Mouse (Mus musculus): ENCODE results near the gene Sash1. TPM values are rescaled to one million over a fixed set of nuclear protein-coding genes. Genes with fewer than 3 reads are reported as not detected.

Gene Sash1
- polyA plus RNA-seq, 1 experiment from 2014 or later: 76.8 TPM

DNA sequence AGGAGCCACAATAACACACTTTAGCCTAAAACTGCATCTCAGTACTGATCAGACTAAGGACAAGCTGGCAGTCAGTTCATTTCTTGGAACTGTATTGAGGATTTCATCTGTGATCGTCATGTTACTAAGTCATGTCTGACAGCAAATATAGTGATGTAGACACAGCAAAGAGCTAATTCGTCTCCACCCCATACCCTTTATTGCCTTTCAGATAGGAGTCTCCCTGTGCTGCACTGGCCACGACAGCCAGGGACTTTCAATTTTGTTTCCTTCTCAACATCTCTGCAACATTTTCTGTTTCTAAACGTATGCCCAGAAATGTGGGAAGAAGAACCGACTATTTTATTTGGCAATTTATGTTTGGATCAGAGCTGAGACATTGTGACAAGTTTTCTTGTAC lies 29.9 kb upstream of the Sash1 start:
- no peaks in the 10 kb centered on the region for H3K36me3 ChIP-seq (ENCODE audit: inconsistent target)
- WGBS (ENCODE audit: missing documents): 72% methylated on average over 5 of the region's 5 CpGs
- H3K79me2 ChIP-seq (ENCODE audit: inconsistent target): no peaks in the 10 kb centered on the region
- no peak overlapping the region for H3K4me3 ChIP-seq (ENCODE audit: inconsistent target)
- H3K27ac ChIP-seq: no peak overlapping the region

DNA sequence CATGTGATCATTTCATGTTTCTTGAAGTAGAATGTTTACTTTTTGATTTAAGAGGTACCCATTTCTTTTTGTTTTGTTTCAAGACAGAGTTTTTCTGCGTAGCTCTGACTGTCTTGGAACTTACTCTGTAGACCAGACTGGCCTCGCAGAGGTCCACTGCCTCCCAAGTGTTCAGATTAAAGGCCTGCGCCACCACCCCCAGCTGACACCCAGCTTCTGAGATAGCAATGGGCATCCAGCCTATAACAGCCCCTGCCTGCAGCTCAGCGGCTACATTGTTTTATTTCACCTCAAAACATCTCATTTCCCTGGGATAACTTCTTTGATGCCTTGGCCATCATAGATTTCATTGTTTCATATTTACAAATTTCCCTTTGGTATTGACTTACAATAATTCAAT lies 28.0 kb upstream of the Sash1 start:
- Histone ChIP-seq H3K79me2 (ENCODE audit: inconsistent target) (no peaks in the 10 kb centered on the region), H3K27ac (0 out of 2 replicates have a peak overlapping the region, but pooled peaks have one; percentile 8)
- 89% methylated on average over 4 of the region's 4 CpGs for WGBS (ENCODE audit: missing documents)

DNA sequence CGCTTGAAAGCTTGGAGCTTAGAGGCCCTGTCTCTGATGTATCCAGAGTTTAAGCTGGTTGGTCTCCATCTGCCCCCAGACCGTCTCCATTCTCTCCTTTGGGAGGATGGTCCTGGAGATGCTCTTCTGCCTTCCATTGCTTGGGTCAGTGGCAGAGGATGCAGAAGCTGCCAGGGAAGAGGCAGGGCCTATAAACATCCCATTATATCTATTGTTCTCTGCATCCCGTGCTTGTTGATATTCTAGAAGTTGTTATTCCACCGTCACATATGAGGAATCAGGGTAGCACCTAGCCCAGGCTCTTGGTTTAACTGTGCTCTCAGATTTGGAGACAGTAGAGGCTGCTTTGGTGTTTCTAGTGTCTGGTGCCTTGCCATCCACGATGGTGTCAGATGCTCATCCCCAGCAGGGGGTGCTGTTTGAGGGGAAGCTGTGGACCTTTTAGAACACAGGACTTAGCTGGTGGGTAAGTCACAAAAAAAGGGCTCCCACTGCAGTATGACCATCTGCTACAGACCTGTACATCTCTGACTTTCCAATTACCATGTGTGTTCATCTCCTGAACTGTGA lies 26.9 kb upstream of the Sash1 start:
- peak overlapping the region; percentile 86 for H3K27ac ChIP-seq
- WGBS (ENCODE audit: missing documents): 78% methylated on average over 5 of the region's 5 CpGs
- H3K4me3 ChIP-seq (ENCODE audit: inconsistent target): no peak overlapping the region

More for the DNA sequence above, 28.0 kb upstream of the Sash1 start:
- H3K36me3 ChIP-seq (ENCODE audit: inconsistent target): no peaks in the 10 kb centered on the region
- no peak overlapping the region for H3K4me3 ChIP-seq (ENCODE audit: inconsistent target)

DNA sequence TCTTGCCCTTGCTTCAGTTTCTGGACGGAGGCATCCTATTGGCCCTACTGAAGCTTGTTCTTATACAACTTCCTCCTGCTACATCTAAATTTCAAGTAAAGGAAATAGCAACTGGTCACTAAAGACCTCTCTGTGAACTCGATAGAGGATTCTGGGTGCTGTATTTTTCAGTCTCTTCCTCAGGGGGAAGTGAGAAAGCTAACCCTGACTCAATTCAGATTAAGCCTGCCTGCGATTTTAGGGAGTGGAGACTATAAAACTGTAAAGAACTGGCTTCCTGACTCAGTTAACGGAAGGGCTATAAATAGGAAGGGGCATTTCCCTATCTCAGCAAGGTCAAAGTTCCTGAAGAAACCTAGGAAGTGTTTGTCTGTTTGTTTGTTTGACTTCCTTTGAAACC lies 26.3 kb upstream of the Sash1 start:
- no peaks in the 10 kb centered on the region for H3K79me2 ChIP-seq (ENCODE audit: inconsistent target)
- H3K36me3 ChIP-seq (ENCODE audit: inconsistent target): no peaks in the 10 kb centered on the region
- no peak overlapping the region for H3K4me3 ChIP-seq (ENCODE audit: inconsistent target)
- H3K27ac ChIP-seq: peak overlapping the region; percentile 86
- WGBS (ENCODE audit: missing documents): 4% methylated on average over 4 of the region's 4 CpGs

More for the DNA sequence above, 26.9 kb upstream of the Sash1 start:
- no peaks in the 10 kb centered on the region for H3K79me2 ChIP-seq (ENCODE audit: inconsistent target)
- H3K36me3 ChIP-seq (ENCODE audit: inconsistent target): no peaks in the 10 kb centered on the region

DNA sequence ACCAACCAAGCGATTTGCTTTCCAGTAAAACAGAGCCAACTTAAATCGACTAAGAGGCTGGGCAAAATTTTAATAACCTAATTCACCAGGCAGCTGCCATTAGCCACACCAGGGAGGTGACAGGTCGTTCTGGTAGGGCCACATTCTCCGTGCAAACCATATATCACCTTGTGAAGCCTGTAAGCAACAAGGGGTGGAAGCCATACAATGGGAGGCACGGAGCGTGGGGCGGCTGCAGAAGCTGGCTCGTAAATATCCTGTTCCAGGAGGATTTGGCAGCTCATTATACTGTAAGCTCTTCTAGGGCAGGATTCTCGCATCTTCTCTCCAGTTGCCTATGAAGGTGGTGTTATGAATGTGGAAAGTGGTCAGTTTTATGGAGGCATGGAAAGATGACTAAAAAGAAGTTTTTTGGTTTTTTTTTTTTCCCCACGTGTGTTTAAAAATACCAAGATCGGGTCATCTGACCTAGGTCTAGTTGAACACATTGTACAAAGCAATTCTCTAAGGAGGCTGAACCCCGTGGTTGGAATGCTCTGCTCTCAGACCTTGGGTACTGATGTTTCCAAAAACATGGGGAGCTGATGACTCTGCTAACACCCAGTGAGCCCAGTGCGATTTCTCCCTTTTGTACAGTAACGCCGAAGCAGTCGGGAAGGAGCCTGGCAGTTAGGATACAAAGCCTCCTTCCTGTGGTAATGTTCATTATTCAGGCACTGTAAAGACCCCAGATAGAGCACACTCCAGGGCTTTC lies 24.5 kb upstream of the Sash1 start:
- 0 out of 2 replicates have a peak overlapping the region, but pooled peaks have one; percentile 86 for H3K27ac ChIP-seq
- WGBS (ENCODE audit: missing documents): 94% methylated on average over 16 of the region's 16 CpGs
- no peaks in the 10 kb centered on the region for H3K79me2 ChIP-seq (ENCODE audit: inconsistent target)
- no peaks in the 10 kb centered on the region for H3K36me3 ChIP-seq (ENCODE audit: inconsistent target)
- no peak overlapping the region for H3K4me3 ChIP-seq (ENCODE audit: inconsistent target)

DNA sequence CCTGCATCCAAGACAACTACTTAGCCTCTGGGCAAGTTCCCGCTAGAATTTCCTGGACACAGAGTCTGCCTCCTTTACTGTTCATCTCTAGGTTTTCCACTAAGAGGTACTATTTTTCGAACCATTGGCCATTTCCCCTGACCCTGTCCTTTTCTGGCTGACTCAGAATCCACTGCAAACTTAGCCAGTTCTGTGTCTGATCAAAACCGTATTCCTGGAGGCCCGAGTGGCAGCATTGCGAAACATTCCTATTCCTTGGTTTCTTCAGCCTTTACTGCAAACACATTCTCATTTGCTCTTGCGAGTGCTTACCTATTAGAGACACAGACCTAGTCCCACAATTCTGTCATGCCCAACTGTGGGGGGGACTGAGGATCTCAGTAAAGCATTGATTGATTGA lies 17.2 kb upstream of the Sash1 start:
- H3K79me2 ChIP-seq (ENCODE audit: inconsistent target): no peaks in the 10 kb centered on the region
- no peak overlapping the region for H3K4me3 ChIP-seq (ENCODE audit: inconsistent target)
- WGBS (ENCODE audit: missing documents): 79% methylated on average over 6 of the region's 6 CpGs
- H3K27ac ChIP-seq: no peak overlapping the region
- H3K36me3 ChIP-seq (ENCODE audit: inconsistent target): no peaks in the 10 kb centered on the region

DNA sequence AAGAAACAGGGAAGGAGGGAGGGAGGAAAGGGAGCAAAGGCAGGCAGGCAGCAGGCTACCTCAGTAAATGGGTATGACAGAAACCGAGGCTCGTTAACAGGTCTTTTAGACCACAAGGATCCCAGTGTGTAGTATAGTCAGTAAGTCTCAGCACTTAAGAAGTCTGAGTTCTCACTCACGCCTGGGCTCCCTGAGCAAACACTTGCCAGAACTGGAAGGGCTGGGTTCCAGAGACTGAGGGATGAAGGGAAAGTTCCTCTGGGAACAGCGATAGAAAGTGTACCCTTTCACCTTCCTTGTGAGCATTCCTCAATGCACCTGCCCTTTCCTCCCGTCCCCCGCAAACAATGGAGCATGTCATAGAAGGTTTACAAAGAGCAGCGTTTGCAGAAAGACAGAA lies 16.5 kb upstream of the Sash1 start:
- Histone ChIP-seq H3K79me2 (ENCODE audit: inconsistent target) (no peaks in the 10 kb centered on the region), H3K27ac (no peak overlapping the region), H3K4me3 (ENCODE audit: inconsistent target) (no peak overlapping the region), H3K36me3 (ENCODE audit: inconsistent target) (no peaks in the 10 kb centered on the region)
- 99% methylated on average over 7 of the region's 7 CpGs for WGBS (ENCODE audit: missing documents)

DNA sequence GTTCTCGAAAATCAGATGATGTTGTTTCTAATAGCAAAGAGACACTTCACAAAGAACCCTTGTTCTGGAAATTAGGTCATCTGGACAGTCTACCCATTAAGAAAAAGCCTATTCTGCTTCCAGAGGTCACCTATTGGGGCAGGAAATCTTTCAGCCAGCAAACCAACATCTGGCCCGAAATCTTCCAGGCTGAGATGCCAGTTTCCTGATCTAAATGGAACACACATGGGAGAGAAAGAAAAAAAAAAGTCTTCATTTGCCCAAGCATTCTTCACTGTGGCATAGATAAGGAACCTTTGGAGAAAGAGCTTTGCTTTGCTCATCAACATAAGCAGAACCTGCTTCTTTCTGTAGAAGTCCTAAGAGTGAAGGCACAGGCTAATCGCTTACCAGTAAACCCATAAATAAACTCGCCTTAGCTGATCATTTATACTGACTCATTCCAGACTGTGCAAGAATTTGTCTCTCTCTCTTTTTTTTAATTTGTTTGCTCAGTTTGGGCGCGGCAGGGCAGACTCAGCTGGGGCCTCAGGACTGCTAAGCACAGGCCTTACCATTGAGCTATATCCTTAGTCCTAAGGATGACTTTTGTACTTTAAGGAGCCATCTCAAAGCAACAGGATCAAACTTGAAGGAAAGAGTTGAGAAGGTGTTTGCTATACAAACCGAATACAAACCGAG lies 13.1 kb upstream of the Sash1 start:
- WGBS (ENCODE audit: missing documents): 94% methylated on average over 8 of the region's 8 CpGs
- no peak overlapping the region for H3K4me3 ChIP-seq (ENCODE audit: inconsistent target)
- H3K36me3 ChIP-seq (ENCODE audit: inconsistent target): no peaks in the 10 kb centered on the region
- H3K79me2 ChIP-seq (ENCODE audit: inconsistent target): no peaks in the 10 kb centered on the region
- no peak overlapping the region for H3K27ac ChIP-seq

DNA sequence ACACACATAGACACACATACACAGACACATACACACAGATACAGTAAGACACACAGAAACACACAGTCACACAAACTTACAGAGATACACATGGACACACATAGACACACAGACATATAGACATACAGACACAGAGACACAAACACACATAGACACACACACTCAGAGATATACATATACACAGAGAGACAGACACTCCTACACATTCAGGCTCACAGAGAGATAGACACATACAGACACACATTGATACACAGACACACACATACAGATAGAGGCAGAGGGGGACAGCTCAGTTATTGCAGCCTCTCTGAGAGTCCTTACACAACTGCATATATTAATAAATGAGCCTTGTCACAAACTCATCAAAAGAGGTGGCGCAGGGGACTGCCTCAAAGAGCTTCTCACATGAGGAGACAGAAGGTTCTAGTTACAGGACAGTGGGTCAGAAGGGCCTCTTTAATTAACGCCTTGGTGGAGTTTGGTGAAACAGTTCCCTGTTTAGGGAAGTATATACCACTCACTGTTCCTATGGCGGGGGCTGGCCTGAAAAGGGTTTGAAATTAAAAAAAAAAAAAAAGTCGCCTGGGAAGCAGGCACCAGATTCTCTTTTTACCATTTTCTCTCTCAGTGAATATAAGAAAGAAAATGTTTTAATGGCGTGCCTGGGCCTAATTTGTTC lies 12.4 kb upstream of the Sash1 start:
- Histone ChIP-seq H3K4me3 (ENCODE audit: inconsistent target) (no peak overlapping the region), H3K36me3 (ENCODE audit: inconsistent target) (no peaks in the 10 kb centered on the region)
- 86% methylated on average over 4 of the region's 5 CpGs for WGBS (ENCODE audit: missing documents)

DNA sequence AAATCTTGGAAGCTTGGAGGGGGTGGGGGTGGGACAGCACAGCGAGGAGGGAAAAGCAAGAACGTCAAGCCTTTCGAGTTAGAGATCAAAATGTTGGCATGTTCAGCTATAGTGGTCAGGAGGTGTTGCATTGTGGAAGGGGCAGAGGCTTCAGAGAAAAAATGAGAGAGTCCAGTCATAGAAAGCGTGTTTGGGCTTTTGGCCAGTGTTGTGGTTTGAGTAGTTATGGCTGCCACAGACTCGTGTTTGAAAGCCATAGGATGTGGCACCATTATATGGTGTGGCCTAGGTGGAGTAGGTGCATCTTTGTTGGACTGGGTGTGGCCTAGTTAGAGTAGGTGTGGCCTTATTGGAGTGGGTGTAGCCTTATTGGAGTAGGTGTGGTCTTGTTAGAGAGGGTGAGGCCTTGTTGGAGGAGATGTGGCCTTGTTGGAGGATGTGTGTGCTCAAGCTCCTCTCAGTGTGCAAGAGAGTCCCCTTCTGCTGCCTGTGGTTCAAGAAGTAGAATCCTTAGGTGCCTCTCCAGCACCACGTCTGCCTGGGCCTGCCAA lies 9.2 kb upstream of the Sash1 start:
- no peak overlapping the region for H3K4me3 ChIP-seq (ENCODE audit: inconsistent target)
- H3K27ac ChIP-seq: no peak overlapping the region
- WGBS (ENCODE audit: missing documents): 93% methylated on average over 6 of the region's 6 CpGs
- H3K36me3 ChIP-seq (ENCODE audit: inconsistent target): no peaks in the 10 kb centered on the region
- no peaks in the 10 kb centered on the region for H3K79me2 ChIP-seq (ENCODE audit: inconsistent target)

More for the DNA sequence above, 12.4 kb upstream of the Sash1 start:
- Histone ChIP-seq H3K79me2 (ENCODE audit: inconsistent target) (no peaks in the 10 kb centered on the region), H3K27ac (no peak overlapping the region)

DNA sequence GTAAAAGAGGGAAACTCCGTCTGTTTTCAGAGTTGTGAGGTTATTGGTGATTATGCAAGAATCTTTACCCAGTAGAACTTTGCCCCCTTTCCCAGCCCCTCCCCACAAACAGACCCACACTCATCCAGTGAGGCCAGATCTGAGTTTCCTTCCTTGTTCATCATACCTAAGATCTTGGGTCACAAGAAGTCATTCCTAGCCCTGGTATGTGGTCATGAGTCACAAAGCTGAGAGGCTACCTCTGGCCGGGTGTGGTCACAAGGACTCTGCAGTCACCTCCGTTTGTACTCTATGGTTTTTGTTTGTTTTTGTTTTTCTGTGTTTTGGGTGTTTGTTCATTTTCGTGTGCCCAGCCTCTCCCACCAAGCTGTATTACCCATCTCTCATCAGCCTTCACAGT lies 4.6 kb upstream of the Sash1 start:
- no peaks in the 10 kb centered on the region for H3K36me3 ChIP-seq (ENCODE audit: inconsistent target)
- H3K4me3 ChIP-seq (ENCODE audit: inconsistent target): no peak overlapping the region
- no peak overlapping the region for H3K27ac ChIP-seq
- H3K79me2 ChIP-seq (ENCODE audit: inconsistent target): peaks cover 13% of the 10 kb centered on the region
- WGBS (ENCODE audit: missing documents): 92% methylated on average over 4 of the region's 4 CpGs

DNA sequence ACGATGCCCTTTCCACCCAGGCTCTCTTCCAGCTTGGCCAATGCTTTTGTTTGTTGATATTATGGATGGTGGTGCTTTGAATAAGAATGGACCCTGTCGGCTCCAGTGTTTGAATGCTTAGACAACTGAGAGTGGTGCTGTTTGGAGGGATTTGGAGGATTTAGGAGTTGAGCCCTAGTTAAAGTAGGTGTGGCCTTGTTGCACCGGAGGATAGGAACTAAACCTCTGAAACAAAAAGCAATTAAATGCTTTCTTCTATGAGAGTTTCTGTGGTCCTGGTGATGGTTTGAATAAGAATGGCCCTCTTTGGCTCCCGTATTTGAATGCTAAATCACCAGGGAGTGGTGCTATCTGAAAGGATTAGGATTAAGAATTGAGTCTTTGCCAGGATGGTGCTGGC lies 3.5 kb upstream of the Sash1 start:
- peaks cover 25% of the 10 kb centered on the region for H3K79me2 ChIP-seq (ENCODE audit: inconsistent target)
- no peak overlapping the region for H3K4me3 ChIP-seq (ENCODE audit: inconsistent target)
- WGBS (ENCODE audit: missing documents): 90% methylated on average over 4 of the region's 4 CpGs
- H3K36me3 ChIP-seq (ENCODE audit: inconsistent target): no peaks in the 10 kb centered on the region
- no peak overlapping the region for H3K27ac ChIP-seq

DNA sequence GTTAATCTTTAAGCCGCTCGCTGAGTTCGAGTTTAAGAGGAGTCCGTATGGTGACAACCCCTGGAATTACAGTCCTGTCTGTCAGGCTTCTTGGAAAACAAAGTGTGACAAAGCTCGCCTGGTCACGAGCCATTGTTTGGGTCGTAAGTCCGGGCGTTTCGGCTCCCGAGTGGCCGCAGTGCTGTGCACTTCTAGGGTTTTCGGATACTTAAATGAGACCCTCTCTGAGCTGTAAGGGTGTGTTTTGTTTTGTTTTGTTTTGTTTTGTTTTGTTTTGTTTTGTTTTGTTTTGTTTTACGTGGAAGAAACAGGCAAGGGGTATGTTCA lies 621 bp upstream of the Sash1 start:
- Histone ChIP-seq H3K79me2 (ENCODE audit: inconsistent target) (peaks cover 50% of the 10 kb centered on the region), H3K27ac (peak overlapping the region; percentile 88), H3K36me3 (ENCODE audit: inconsistent target) (no peaks in the 10 kb centered on the region), H3K4me3 (ENCODE audit: inconsistent target) (peak overlapping the region; percentile 91)
- 6% methylated on average over 14 of the region's 14 CpGs for WGBS (ENCODE audit: missing documents)

DNA sequence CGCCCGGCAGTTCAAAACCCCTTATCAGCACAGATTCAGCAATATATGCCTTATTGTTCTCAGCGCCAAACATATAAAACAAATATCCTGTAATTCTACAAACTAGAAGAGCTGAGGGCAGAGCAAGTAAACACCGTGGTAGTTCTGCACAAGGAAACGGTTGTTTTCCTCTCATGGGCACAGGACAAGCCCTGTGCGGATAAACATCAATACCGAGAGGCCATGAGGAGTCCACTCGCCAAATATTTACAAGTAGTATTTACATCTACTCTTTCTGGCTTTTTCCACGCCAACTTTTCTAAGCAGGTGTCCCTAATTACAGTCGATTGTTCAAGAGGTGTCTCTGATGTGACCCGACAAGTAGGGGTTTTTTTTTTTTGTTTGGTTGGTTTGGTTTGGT lies 669 bp downstream of the Sash1 start:
- Histone ChIP-seq H3K79me2 (ENCODE audit: inconsistent target) (peaks cover 63% of the 10 kb centered on the region), H3K36me3 (ENCODE audit: inconsistent target) (peaks cover 9% of the 10 kb centered on the region; the same call in 1 of the 2 replicates), H3K4me3 (ENCODE audit: inconsistent target) (peak overlapping the region; percentile 91), H3K27ac (peak overlapping the region; percentile 96)
- 11% methylated on average over 11 of the region's 11 CpGs for WGBS (ENCODE audit: missing documents)
